Mouse (Mus musculus): Measurements from ENCODE around the gene Hilpda. TPM values are rescaled to one million over a fixed set of nuclear protein-coding genes. Genes with fewer than 3 reads are reported as not detected.

The Hilpda gene
- 32.4 and 34.6 TPM in 2 replicates for polyA plus RNA-seq (2015; fragmentation: Nextera tagmentation; extraction: Ambion mirVana)

DNA sequence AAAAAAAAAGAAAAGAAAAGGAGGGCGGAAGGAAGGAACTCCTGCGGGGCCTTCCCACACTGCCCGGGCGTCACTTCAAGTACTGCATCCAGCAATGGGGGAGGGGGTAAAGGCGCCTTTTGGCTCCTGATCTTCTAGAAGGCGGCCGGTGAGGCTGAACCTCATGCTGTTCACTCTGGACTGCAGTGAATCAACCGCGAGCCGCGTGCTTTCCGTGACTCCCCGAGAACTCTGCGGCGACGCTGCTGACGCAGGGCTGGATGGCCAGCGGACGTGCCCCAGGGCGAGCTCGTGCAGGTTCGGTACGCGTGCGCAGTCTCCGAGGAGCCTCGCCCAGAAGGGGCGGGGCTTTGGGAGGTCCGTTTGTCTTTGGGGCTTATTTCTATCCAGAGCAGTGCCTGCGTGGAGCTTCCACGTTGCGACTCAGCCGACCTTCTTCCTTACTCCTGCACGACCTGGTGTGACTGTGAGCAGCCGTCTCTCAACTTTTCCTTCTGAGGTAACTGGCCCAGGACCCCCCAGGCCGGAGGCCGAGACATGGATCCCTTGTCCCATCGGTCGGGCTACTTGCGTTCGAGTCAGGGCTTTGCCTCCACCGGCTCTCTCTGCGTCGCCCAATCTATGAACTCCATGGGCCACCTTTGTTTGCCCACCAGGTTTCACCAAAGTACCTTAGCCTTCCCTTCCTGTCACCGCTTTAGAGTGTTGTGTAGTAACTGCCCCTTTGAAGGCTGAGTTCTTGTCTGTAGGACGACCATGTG is at the start of gene Hilpda:
Gene Hilpda, plus strand, starts transcription at position 177 of the 761 bp plus-strand sequence.
- peaks cover 11% of the 10 kb centered on the region for H3K4me1 ChIP-seq (replicated peaks)
- no peaks in the 10 kb centered on the region; the same call in 1 of the 2 replicates for H3K36me3 ChIP-seq
- H3K4me2 ChIP-seq (replicated peaks) = peak within 1 kb of the TSS; percentile 79
- WGBS = under 1% methylated on average over 46 of the region's 46 CpGs
- no peaks in the 10 kb centered on the region for H3K27me3 ChIP-seq (replicated peaks)
- H3K9ac ChIP-seq = peak within 1 kb of the TSS; percentile 74
- H3K27ac ChIP-seq = peak within 1 kb of the TSS; percentile 89
- H3K4me3 ChIP-seq (replicated peaks) = peak within 1 kb of the TSS; percentile 67
- peak; percentile 97 for ATAC-seq
- no peaks in the 10 kb centered on the region for H3K9me3 ChIP-seq

DNA sequence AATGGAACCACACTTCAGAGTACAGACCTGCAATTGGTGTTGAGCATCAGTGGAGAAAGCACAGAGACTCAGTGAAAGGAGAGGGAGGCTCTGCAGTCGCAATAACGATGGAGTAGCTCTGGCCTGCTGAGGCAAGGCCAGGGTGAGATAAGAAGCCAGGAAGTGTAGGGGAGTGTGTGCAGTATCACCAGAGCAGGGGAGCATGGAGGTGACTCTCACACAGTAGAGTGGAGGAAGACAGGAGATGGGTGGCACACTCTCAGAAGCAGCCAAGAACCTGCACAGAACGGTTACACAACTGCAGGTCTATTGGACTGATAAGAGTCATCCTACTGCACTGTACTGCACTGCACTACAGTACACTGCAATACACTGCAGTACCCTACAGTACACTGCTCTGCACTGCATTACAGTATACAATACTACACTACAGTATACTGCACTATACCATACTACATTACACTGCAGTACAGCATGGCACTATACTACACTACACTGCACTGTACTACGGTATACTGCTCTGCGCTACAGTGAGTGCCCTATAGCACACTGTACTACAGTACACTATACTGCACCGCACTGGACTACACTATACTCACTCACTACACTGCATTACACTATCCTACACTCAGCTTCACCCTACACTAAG is 42.9 kb upstream of the Hilpda start:
- H3K27me3 ChIP-seq (replicated peaks) = no peaks in the 10 kb centered on the region
- no peak overlapping the region for H3K9ac ChIP-seq
- WGBS = 80% methylated on average over 6 of the region's 6 CpGs
- no peaks in the 10 kb centered on the region for H3K9me3 ChIP-seq
- no peak overlapping the region for H3K27ac ChIP-seq
- no peaks in the 10 kb centered on the region for H3K4me1 ChIP-seq (replicated peaks)
- H3K4me2 ChIP-seq (replicated peaks) = no peak overlapping the region
- H3K36me3 ChIP-seq = no peaks in the 10 kb centered on the region
- no peak overlapping the region for H3K4me3 ChIP-seq (replicated peaks)
- no peak for ATAC-seq

DNA sequence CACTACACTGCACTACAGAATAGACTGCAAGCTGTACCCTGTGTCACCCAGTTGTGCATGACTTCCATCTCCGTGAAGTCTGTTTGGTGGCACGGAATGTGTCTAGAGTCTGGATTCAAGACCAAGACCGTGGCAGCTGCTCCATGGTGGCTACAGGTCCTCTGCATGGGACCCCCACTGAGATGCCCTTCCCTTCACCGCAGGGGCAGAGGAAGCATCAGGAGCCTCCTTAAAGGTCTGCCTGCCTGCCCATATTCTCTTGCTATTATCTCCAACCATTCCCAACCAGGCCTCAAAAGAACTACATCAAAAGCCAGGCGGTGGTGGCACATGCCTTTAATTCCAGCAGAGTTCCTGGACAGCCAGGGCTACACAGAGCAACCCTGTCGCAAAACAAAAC is 41.9 kb upstream of the Hilpda start:
- Histone ChIP-seq H3K9me3 (no peaks in the 10 kb centered on the region), H3K27me3 (replicated peaks) (no peaks in the 10 kb centered on the region), H3K36me3 (no peaks in the 10 kb centered on the region), H3K27ac (no peak overlapping the region), H3K9ac (no peak overlapping the region), H3K4me1 (replicated peaks) (no peaks in the 10 kb centered on the region), H3K4me2 (replicated peaks) (no peak overlapping the region), H3K4me3 (replicated peaks) (no peak overlapping the region)
- 63% methylated on average over 6 of the region's 6 CpGs for WGBS
- ATAC-seq = no peak

DNA sequence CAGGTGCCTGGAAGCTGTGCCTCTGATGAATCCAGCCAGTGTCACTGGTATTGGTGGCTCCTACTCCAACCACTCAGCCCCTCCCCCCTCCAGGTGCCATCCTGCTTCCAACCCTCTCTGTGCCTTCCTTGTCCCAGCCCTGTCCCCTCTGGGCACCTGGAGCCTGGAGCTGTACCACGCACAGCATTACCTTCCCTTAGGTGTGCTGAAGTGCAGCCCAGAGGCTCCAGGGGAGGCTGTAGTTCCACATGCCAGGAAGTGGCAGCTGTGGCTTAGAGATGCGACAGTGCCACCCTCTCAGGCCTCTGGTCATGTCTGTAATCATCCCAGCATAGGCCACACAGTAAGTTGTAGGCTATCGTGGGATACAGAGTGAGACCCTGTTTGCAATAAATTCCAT is 40.5 kb upstream of the Hilpda start:
- no peaks in the 10 kb centered on the region for H3K9me3 ChIP-seq
- H3K27me3 ChIP-seq (replicated peaks) = no peaks in the 10 kb centered on the region
- no peaks in the 10 kb centered on the region for H3K36me3 ChIP-seq
- no peaks in the 10 kb centered on the region for H3K4me1 ChIP-seq (replicated peaks)
- H3K4me2 ChIP-seq (replicated peaks) = no peak overlapping the region
- no peak overlapping the region for H3K9ac ChIP-seq
- H3K4me3 ChIP-seq (replicated peaks) = no peak overlapping the region
- no peak for ATAC-seq
- no peak overlapping the region for H3K27ac ChIP-seq
- 72% methylated on average over 3 of the region's 3 CpGs for WGBS

DNA sequence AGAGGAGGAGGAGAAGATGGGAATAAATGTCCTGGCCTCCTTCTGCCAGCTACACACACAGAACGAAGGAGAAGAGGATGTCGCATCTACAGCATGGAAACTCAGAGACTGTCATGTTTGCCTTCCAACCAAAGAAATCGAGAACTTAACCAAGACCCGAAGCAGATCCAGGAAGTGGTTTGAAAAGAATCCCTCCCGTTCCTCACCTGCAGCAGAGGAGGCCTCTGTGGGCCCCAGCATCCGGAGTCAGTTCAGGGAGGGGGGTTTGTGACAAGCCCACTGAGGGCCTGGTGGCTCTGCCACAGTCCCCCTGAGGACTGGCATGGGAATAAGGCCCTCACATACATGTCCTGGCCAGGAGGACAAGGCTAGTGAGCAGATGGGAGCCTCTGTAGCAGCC is 40.0 kb upstream of the Hilpda start:
- Histone ChIP-seq H3K4me1 (replicated peaks) (no peaks in the 10 kb centered on the region), H3K36me3 (no peaks in the 10 kb centered on the region), H3K27ac (no peak overlapping the region), H3K9ac (no peak overlapping the region), H3K4me2 (replicated peaks) (no peak overlapping the region), H3K9me3 (no peaks in the 10 kb centered on the region), H3K4me3 (replicated peaks) (no peak overlapping the region), H3K27me3 (replicated peaks) (no peaks in the 10 kb centered on the region)
- WGBS = 73% methylated on average over 6 of the region's 6 CpGs
- ATAC-seq = no peak

DNA sequence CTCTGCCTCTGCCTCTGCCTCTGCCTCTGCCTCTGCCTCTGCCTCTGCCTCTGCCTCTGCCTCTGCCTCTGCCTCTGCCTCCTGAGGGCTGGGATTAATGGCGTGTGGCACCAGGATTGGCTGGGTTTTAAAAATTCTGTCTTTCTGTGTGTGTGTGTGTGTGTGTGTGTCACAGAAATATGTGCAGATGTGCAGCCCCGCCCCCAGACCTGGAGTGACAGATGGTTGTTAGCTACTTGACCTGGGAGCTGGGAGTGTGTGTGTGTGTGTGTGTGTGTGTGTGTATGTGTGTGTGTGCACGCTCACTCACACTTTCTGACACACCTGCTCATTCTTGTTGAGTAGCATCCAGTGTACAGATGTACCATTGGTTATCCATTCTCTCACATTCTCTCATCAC is 38.6 kb upstream of the Hilpda start:
- Histone ChIP-seq H3K4me3 (replicated peaks) (no peak overlapping the region), H3K27me3 (replicated peaks) (no peaks in the 10 kb centered on the region), H3K9ac (no peak overlapping the region), H3K36me3 (no peaks in the 10 kb centered on the region), H3K9me3 (no peaks in the 10 kb centered on the region), H3K4me2 (replicated peaks) (no peak overlapping the region), H3K4me1 (replicated peaks) (no peaks in the 10 kb centered on the region), H3K27ac (no peak overlapping the region)
- 63% methylated on average over 3 of the region's 3 CpGs for WGBS
- no peak for ATAC-seq

DNA sequence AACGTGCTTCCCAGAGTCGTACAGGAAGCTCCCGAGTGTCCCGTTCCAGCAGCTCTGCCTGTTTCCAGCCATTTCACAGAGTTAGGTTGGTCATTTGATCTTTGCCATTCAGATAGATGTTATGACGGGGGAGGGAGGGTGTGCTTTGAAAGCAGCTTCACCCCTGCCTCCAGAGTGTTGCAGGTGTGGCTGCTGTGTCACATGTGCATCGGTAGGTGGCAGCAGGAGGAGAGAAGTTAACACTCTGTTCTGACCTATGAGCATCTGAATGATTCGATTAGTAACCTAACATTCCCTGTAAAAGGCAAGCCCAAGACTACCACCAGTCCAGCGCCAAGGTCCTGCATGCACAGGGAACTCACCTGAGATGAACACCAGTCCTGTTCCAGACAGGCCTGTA is 38.0 kb upstream of the Hilpda start:
- Histone ChIP-seq H3K9me3 (no peaks in the 10 kb centered on the region), H3K4me2 (replicated peaks) (no peak overlapping the region), H3K9ac (no peak overlapping the region), H3K27ac (no peak overlapping the region), H3K27me3 (replicated peaks) (no peaks in the 10 kb centered on the region), H3K4me3 (replicated peaks) (no peak overlapping the region), H3K36me3 (no peaks in the 10 kb centered on the region), H3K4me1 (replicated peaks) (no peaks in the 10 kb centered on the region)
- ATAC-seq = no peak
- 37% methylated on average over 8 of the region's 8 CpGs for WGBS

DNA sequence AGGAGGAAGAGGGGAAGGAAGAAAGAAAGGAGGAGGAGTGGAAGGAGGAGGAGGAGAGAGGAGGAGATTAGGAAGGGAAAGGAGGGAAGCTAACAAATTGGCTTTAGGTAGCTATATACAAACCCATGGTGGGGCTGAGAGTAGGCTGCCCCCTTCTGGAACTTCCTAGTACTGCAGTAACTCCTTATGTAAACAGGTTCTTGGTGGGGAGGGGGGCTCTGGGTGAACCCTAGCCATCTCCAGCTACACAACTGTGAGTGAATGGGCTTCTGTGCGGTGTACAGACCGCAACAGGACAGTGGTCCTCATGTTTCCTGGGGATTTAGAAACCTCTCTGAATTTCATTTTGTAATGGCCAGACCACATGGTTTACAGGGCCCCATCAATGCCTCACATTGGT is 31.5 kb upstream of the Hilpda start:
- Histone ChIP-seq H3K27me3 (replicated peaks) (no peaks in the 10 kb centered on the region), H3K36me3 (no peaks in the 10 kb centered on the region), H3K4me3 (replicated peaks) (no peak overlapping the region), H3K9ac (no peak overlapping the region), H3K4me2 (replicated peaks) (no peak overlapping the region), H3K4me1 (replicated peaks) (no peaks in the 10 kb centered on the region), H3K9me3 (no peaks in the 10 kb centered on the region), H3K27ac (no peak overlapping the region)
- no peak for ATAC-seq
- 34% methylated on average over 2 of the region's 2 CpGs for WGBS

DNA sequence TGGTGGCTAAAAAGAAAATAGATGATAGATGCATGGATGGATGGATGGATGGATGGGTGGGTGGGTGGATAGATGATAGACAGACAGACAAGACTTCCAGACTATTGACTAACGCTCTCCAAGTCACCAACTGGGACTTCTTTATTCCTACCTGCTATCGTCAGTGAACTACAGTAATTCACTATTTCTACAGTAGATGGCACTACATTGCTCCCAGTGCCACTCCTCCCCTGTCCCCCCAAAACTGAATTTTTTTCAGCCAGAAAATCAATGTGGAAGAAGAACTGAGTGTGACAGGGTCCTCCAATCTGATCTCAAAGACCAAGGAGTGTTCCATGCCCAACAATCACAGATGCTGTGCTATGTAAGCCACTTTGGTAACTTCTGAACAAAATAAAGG is 30.6 kb upstream of the Hilpda start:
- no peak for ATAC-seq
- H3K4me2 ChIP-seq (replicated peaks) = no peak overlapping the region
- no peak overlapping the region for H3K4me3 ChIP-seq (replicated peaks)
- H3K9ac ChIP-seq = no peak overlapping the region
- H3K27me3 ChIP-seq (replicated peaks) = no peaks in the 10 kb centered on the region
- H3K4me1 ChIP-seq (replicated peaks) = peaks cover 2% of the 10 kb centered on the region; the same call in 1 of the 2 replicates
- WGBS = 64% methylated on average over 2 of the region's 2 CpGs
- no peak overlapping the region for H3K27ac ChIP-seq
- H3K9me3 ChIP-seq = no peaks in the 10 kb centered on the region
- H3K36me3 ChIP-seq = no peaks in the 10 kb centered on the region

DNA sequence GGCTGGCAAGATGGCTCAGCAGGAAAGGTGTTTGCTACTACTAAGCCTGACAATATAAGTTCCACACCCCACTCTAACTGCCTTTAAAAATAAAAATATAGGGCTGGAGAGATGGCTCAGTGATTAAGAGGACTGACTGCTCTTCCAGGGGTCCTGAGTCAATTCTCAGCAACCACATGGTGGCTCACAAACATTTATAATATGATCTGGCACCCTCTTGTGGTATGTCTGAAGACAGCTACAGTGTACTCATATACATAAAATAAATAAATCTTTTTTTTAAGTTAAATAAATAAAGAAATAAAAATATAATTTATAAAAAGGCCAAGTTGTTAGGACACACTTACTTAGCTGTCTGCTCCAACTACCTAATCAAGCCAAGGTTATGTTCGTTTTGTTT is 30.0 kb upstream of the Hilpda start:
- 67% methylated on average over 1 of the region's 1 CpGs for WGBS
- Histone ChIP-seq H3K4me1 (replicated peaks) (peaks cover 8% of the 10 kb centered on the region; the same call in 1 of the 2 replicates), H3K9me3 (no peaks in the 10 kb centered on the region), H3K9ac (no peak overlapping the region), H3K27me3 (replicated peaks) (no peaks in the 10 kb centered on the region), H3K36me3 (no peaks in the 10 kb centered on the region), H3K27ac (no peak overlapping the region), H3K4me3 (replicated peaks) (no peak overlapping the region), H3K4me2 (replicated peaks) (no peak overlapping the region)
- ATAC-seq = no peak

DNA sequence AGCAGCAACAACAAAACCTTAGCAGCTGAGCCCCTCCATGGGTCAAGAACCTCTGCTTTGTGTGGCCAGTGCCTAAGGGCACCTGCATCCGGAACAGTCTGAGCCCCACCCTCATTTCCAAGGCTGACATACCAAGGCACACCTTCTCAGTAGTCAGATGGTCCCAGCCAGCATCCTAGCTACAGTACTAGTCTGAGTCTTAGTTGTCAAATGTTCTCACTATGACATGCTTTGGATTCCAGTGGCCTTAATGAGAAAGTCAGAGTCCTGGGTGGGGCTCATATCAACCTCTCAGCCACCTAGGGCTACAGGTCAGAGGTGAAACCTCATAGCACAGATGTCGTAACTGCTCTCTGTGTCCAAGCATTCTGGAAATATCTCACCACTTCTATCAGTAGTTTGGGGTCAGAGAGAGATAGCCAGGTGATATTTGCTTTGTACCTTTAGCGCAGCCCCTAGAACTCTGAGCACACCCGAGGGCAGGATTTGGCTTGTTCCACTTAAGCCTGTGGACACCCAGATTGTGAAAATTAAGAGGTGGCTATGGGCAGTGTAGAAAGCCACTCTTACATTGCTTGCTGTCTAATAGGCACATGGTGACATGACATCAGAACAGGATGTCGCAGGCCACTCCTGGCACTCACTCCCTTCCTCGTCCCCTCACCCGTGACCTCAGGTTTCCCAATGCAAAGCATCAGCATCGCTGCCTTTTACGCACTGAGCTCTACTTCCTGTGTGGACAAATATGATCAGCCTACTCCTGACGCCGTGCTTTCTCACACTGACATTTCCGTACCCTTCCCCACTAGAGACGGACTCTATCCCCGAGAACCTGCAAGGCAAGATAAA is 26.8 kb upstream of the Hilpda start:
- ATAC-seq = peak; percentile 9; the same call in 1 of the 2 replicates
- H3K9me3 ChIP-seq = no peaks in the 10 kb centered on the region
- no peaks in the 10 kb centered on the region for H3K27me3 ChIP-seq (replicated peaks)
- H3K36me3 ChIP-seq = no peaks in the 10 kb centered on the region
- H3K4me3 ChIP-seq (replicated peaks) = no peak overlapping the region
- H3K9ac ChIP-seq = no peak overlapping the region
- H3K27ac ChIP-seq = no peak overlapping the region
- peaks cover 8% of the 10 kb centered on the region; the same call in 1 of the 2 replicates for H3K4me1 ChIP-seq (replicated peaks)
- WGBS = 62% methylated on average over 14 of the region's 14 CpGs
- H3K4me2 ChIP-seq (replicated peaks) = no peak overlapping the region

DNA sequence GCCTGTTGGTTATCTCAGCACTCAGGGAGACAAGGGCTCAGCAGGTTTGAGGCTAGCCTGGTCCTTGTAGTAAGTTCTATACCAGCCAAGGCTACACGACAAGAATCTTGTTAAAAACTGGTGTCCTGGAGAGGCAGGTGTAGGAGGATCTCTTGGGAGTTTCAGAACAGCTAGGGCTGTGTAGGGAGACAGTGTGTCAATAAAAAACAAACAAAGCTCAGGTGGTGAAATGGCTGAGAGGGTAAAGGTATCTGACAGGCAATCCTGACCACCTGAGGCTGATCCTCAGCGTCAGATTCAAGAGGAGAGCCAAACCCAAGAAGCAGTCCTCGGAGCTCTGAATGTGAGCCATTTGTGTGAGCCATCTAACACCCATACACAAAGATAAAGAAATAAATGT is 26.1 kb upstream of the Hilpda start:
- no peaks in the 10 kb centered on the region for H3K9me3 ChIP-seq
- no peak; the same call in 1 of the 2 replicates for ATAC-seq
- H3K4me3 ChIP-seq (replicated peaks) = no peak overlapping the region
- H3K4me2 ChIP-seq (replicated peaks) = no peak overlapping the region
- H3K9ac ChIP-seq = no peak overlapping the region
- H3K36me3 ChIP-seq = no peaks in the 10 kb centered on the region
- 79% methylated on average over 3 of the region's 3 CpGs for WGBS
- H3K27me3 ChIP-seq (replicated peaks) = no peaks in the 10 kb centered on the region
- H3K27ac ChIP-seq = no peak overlapping the region
- peaks cover 8% of the 10 kb centered on the region; the same call in 1 of the 2 replicates for H3K4me1 ChIP-seq (replicated peaks)
